Mouse (Mus musculus) embryonic facial prominence, embryonic 15.5 days (tissue): ENCODE measurements around the gene 4933427D14Rik. TPM values are rescaled to one million over a fixed set of nuclear protein-coding genes. Genes with fewer than 3 reads are reported as not detected.

Experiments
- ATAC-seq: fragments of 200-750 bp; cut with Nextera tagmentation; 2 replicates; pipeline ENCODE4 v1.8.0; 2017; ENCODE audit warnings: low read depth, moderate TSS enrichment; ENCODE audit not compliant: insufficient number of reproducible peaks, low FRiP score, low TSS enrichment
- H3K27ac ChIP-seq: fragments of 300-500 bp; sonication (generic); replicated peaks from 2 replicates; pipeline ENCODE4 v1.5.1; 2015; ENCODE audit warnings: mild to moderate bottlenecking, inconsistent platforms
- H3K27me3 ChIP-seq: fragments of 300-500 bp; sonication (generic); 2 replicates; pipeline ENCODE4 v1.6.1; 2015; ENCODE audit warnings: inconsistent platforms
- H3K36me3 ChIP-seq: fragments of 300-500 bp; sonication (generic); 2 replicates; pipeline ENCODE4 v1.6.1; 2015; ENCODE audit warnings: mild to moderate bottlenecking, inconsistent platforms
- H3K4me1 ChIP-seq: fragments of 300-500 bp; sonication (generic); 2 replicates; pipeline ENCODE4 v1.6.1; 2015; ENCODE audit warnings: inconsistent platforms
- H3K4me2 ChIP-seq: fragments of 300-500 bp; sonication (generic); replicated peaks from 2 replicates; pipeline ENCODE4 v1.6.1; 2015; ENCODE audit warnings: mild to moderate bottlenecking, inconsistent platforms
- H3K4me3 ChIP-seq: fragments of 300-500 bp; sonication (generic); replicated peaks from 2 replicates; pipeline ENCODE4 v1.5.1; 2015; ENCODE audit warnings: mild to moderate bottlenecking, inconsistent platforms
- H3K9ac ChIP-seq: fragments of 300-500 bp; sonication (generic); 2 replicates; pipeline ENCODE4 v1.6.1; 2015; ENCODE audit warnings: inconsistent platforms
- H3K9me3 ChIP-seq: fragments of 300-500 bp; sonication (generic); replicated peaks from 2 replicates; pipeline ENCODE4 v1.6.1; 2016; ENCODE audit warnings: inconsistent platforms
- WGBS: fragments of 180-500 bp; shearing (Covaris S2); methylation state at CpG from one replicate; pipeline ENCODE4 v1.1.7; 2015; 5-methylcytosine and 5-hydroxymethylcytosine counted together
- polyA plus RNA-seq: library from polyadenylated mRNA; unstranded; fragments of >200 nt; fragmentation: Nextera tagmentation; extraction: Ambion mirVana; gene quantifications from 2 replicates; pipeline ENCODE4 v1.2.1, GENCODE M21; 2015

4933427D14Rik gene
- 13.5 and 17.2 TPM in 2 replicates for polyA plus RNA-seq

DNA sequence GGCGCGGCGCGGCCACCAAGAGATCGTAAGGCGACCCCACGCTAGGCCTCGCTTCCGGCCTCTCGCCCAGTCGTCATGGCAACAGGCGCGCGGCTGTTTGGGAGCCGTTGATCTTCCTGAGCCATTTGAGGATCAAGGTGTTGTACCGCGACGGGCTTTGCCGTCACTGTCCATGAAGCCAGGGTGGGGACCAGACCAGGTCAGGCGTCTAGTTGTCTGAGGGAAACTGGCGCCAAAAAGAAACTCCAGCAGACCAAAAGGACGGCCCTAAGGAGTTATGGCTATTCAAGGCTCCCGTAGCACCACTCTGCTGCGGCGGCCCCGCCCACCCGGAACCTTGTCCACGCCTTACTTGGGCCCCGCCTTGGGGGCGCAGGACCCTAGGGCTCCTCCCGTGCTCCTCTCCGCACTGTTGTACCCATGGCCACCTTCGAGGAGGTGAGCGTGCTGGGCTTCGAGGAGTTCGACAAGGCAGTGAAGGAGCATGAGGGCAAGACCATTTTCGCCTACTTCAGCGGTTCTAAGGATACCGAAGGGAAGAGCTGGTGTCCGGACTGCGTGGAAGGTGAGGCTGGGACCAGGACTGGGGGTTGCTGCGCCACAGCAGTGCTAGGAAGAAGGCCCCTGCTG, at the start of gene 4933427D14Rik, which contains the start of gene Txndc17:
4933427D14Rik (minus strand) TSS at position 256 of the 630 bp plus-strand sequence.
Txndc17 (plus strand) TSS at position 344 of the 630 bp plus-strand sequence.
- H3K36me3 ChIP-seq, result peaks cover 24% of the 10 kb centered on the region
- peaks cover 29% of the 10 kb centered on the region for H3K4me1 ChIP-seq
- under 1% methylated on average over 42 of the region's 42 CpGs for WGBS
- peak within 1 kb of the TSS; percentile 71 for H3K9ac ChIP-seq
- peak within 1 kb of the TSS; percentile 85 for H3K4me3 ChIP-seq
- peak within 1 kb of the TSS; percentile 85 for H3K4me2 ChIP-seq
- no peaks in the 10 kb centered on the region for H3K27me3 ChIP-seq
- no peaks in the 10 kb centered on the region for H3K9me3 ChIP-seq
- peak; percentile 95 for ATAC-seq
- peak within 1 kb of the TSS; percentile 80 for H3K27ac ChIP-seq

DNA sequence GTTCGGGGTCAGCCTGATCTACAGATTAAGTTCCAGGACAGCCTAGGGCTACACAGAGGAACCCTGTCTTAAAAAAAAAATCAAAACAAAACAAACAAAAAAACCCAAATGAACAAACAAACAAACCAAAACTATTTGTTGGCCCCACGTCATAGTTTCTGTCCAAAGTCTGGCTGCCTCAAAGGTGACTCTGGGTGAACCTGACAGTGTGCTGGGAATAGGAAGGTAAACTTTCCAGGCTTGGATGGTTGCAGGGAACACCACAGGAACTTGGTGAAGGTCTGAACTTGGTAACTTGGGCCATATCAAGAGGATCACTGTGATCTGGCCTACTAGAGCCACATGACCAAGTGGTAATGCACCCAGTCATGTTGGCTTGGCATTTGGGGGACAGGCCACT, 49.2 kb upstream of the 4933427D14Rik start:
- ATAC-seq, result no peak
- Histone ChIP-seq H3K9me3 (no peaks in the 10 kb centered on the region), H3K27me3 (no peaks in the 10 kb centered on the region), H3K4me1 (no peaks in the 10 kb centered on the region), H3K27ac (no peak overlapping the region), H3K9ac (no peak overlapping the region), H3K36me3 (no peaks in the 10 kb centered on the region), H3K4me2 (no peak overlapping the region), H3K4me3 (no peak overlapping the region)
- 66% methylated on average over 2 of the region's 2 CpGs for WGBS

DNA sequence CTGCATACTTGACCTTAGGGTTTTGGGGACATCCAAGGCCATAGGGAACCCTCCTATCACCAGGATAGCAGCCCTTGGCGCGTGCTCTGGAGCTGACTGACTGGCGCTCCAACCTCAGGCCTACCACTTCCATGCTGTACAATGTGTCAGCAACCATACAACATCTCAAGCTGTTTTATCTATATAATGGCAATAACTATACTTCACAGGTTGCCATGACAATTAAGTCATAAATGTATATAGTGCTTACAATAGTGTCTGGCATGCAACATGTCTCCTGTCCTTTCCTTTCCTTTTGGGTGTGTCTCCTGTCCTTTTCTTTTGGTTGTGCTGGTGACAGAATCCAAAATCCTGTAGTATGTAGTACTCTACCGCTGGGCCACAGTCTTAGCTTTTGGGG, 48.4 kb upstream of the 4933427D14Rik start:
- no peaks in the 10 kb centered on the region for H3K4me1 ChIP-seq
- H3K36me3 ChIP-seq, result no peaks in the 10 kb centered on the region
- H3K9ac ChIP-seq, result no peak overlapping the region
- H3K4me2 ChIP-seq, result no peak overlapping the region
- no peak overlapping the region for H3K27ac ChIP-seq
- 98% methylated on average over 4 of the region's 4 CpGs for WGBS
- no peak overlapping the region for H3K4me3 ChIP-seq
- no peak for ATAC-seq
- no peaks in the 10 kb centered on the region for H3K9me3 ChIP-seq
- H3K27me3 ChIP-seq, result no peaks in the 10 kb centered on the region

DNA sequence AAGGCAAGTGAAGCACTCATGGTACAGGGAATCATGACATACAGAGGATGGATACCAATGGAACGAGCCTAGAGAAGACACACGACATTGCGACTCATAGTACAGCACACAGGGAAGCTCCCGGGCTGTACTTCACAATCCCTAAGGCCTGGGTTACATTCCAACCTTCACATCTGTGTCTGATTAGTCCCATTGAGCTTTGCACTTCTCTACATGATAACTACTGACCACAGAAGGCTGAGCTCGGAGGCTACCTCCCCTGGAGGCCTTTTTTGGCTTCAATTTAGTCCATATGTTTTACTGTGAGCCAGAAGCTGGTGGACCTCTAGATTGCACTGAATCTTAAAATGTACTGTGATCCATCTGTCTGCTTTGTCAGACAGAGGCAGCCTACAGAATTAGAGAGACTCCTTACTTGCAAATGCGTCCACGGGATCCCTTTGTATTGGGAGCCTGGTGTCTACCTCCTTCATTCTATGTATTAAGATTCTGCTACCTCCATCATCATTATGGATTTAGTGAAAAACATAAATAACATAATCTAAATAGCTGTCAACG, 38.0 kb upstream of the 4933427D14Rik start:
- H3K4me2 ChIP-seq, result no peak overlapping the region
- no peaks in the 10 kb centered on the region for H3K36me3 ChIP-seq
- H3K9ac ChIP-seq, result no peak overlapping the region

DNA sequence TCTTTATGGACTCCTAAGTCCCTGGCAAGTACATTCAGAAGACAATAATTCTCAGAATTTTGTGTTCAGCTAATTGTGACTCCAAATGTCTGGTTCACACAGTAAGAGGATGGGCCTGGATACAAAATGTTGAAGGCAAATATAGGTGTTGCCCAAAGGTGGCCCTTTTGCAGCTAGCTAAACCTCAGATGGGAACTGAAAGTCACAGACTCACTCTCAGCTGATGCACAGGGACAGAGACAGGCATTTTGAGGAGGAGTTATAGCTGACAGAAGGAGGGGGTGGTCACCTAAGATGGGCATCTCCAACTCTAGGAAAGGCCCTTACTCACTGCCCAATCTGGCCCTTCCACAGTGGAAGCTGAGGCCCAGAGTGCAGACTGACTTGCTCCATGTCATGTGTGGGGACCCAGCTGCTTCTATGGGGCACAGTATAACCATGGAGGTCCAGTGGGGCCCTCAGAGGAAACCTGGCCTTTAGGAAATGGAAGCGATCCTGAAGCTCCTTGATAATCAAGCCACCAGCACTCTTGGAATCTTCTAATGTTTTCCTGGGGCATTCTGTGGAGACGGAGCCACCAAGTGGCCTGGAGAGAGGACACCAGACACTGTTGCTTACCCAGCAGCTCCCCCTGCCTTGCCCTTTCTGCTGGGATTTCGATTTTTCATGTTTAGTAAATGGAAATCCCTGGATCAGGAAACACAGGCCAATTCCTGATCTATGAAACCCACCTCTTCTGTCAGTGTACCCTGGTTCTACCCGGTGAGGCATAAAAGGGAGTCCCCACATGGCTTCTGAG, 33.0 kb upstream of the 4933427D14Rik start:
- Histone ChIP-seq H3K36me3 (no peaks in the 10 kb centered on the region), H3K27me3 (no peaks in the 10 kb centered on the region), H3K4me2 (no peak overlapping the region), H3K27ac (no peak overlapping the region), H3K4me3 (no peak overlapping the region), H3K9ac (no peak overlapping the region), H3K4me1 (no peaks in the 10 kb centered on the region), H3K9me3 (no peaks in the 10 kb centered on the region)
- 68% methylated on average over 4 of the region's 4 CpGs for WGBS
- no peak for ATAC-seq

More for the DNA sequence above, 38.0 kb upstream of the 4933427D14Rik start:
- Histone ChIP-seq H3K4me1 (no peaks in the 10 kb centered on the region), H3K9me3 (no peaks in the 10 kb centered on the region), H3K27me3 (no peaks in the 10 kb centered on the region), H3K4me3 (no peak overlapping the region), H3K27ac (no peak overlapping the region)
- ATAC-seq, result no peak
- WGBS, result 45% methylated on average over 8 of the region's 8 CpGs

DNA sequence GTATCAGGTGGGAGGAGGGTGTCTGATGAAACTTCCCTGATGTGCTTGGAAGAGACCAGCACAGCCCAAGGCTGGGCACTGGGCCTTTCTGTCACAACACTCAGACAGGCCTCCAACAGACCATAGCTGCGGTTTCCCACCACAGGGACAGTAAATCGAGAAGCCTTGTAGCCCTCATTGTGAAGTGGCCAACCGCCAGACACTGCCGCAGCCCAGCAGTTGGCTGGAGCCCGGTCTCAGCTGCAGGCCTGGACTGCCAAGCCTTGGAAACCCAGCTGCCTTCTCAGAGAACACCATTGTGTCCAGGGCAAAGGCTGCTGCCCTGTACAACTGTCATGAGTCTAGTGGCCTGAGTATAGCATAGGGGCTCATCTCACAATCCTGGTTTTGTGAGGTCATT, 26.8 kb upstream of the 4933427D14Rik start:
- WGBS, result 70% methylated on average over 5 of the region's 5 CpGs
- H3K36me3 ChIP-seq, result no peaks in the 10 kb centered on the region
- H3K27ac ChIP-seq, result no peak overlapping the region
- no peaks in the 10 kb centered on the region for H3K4me1 ChIP-seq
- H3K4me3 ChIP-seq, result no peak overlapping the region
- H3K4me2 ChIP-seq, result no peak overlapping the region
- no peak overlapping the region for H3K9ac ChIP-seq
- no peaks in the 10 kb centered on the region for H3K27me3 ChIP-seq
- no peaks in the 10 kb centered on the region for H3K9me3 ChIP-seq
- 0 out of 2 replicates have a peak, but pooled peaks have one; percentile 7 for ATAC-seq

DNA sequence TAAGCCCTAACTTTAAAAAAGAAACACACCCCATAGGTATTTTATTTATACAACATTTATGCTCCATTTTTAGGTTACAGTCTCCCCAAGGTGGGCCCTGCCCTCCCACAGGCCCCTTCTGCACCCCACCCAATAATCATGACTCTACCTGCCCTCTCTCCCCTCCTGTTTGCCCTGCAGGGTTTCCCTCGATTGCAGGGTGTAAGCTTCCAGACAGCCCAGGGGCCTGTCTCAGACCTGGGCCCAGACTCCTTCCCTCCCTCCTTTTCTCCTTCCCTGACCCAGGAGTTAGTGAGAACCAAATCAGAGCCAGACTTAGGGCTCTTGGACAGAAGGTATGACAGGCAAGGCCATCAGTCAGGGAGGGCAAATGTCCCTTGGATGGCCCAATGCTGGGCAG, 25.7 kb upstream of the 4933427D14Rik start:
- no peak for ATAC-seq
- 32% methylated on average over 1 of the region's 1 CpGs for WGBS
- Histone ChIP-seq H3K4me2 (no peak overlapping the region), H3K4me3 (no peak overlapping the region), H3K9me3 (no peaks in the 10 kb centered on the region), H3K27me3 (no peaks in the 10 kb centered on the region), H3K9ac (no peak overlapping the region), H3K27ac (no peak overlapping the region), H3K36me3 (no peaks in the 10 kb centered on the region), H3K4me1 (no peaks in the 10 kb centered on the region)

DNA sequence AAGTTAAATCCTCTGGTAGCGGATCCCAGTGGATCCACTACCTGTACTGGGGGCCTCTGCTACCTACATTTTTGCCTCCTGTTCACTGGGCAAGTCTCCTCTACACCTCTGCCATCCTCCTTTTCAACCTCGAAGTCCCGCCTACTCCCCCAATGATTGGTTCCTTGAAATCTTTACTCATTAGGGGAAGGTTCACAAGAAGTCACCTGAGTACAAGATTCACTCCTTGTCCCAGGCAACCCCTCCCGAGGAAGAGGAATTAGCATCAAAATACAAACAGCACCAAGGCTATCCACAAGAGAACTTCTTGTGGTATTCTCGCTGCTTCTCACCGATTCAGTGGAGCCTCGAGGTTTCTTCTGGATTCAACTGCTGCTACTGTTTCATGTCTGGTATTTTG, 24.8 kb upstream of the 4933427D14Rik start:
- ATAC-seq, result no peak
- Histone ChIP-seq H3K36me3 (no peaks in the 10 kb centered on the region), H3K9ac (no peak overlapping the region), H3K4me2 (no peak overlapping the region), H3K9me3 (no peaks in the 10 kb centered on the region), H3K4me3 (no peak overlapping the region), H3K27ac (no peak overlapping the region), H3K4me1 (no peaks in the 10 kb centered on the region), H3K27me3 (no peaks in the 10 kb centered on the region)
- WGBS, result 84% methylated on average over 7 of the region's 7 CpGs

DNA sequence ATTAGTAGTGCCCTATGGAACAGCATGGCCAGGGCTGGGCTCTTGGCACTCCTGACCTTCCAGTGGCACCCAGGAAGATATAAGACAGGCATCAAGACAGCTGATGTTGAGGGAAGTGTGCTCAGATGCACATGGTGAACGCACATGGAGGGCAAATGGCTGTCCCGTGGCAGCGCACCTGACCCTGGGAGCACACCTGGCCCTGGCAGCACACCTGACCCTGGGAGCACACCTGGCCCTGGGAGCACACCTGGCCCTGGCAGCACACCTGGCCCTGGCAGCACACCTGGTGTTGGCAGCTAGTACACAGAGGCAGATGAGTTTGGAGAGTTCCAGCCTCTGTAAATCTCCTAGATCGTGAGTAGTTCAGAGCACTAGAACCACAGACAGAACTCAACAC, 21.3 kb upstream of the 4933427D14Rik start:
- H3K4me1 ChIP-seq, result no peaks in the 10 kb centered on the region
- WGBS, result 93% methylated on average over 4 of the region's 4 CpGs
- no peak for ATAC-seq

DNA sequence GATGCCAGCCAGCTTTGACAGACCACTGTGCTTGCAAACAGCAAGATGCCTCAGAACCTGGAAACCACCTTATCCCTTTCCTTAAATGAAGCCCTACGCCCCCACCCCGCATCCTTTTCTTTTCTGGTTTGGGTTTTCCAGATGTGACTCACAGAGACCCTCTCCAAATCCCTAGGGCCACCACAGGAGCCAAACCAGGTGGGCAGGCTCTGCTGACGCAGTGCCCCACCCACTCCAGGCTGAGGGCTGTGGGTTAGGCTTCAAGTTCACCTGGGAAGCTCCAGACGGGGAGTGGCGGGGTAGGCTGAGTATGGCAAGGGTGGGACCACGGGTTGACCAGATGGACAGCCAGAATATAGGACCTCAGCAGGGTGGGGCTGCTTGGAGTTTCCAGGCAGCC, 19.6 kb upstream of the 4933427D14Rik start:
- WGBS, result 83% methylated on average over 6 of the region's 6 CpGs
- H3K9me3 ChIP-seq, result no peaks in the 10 kb centered on the region

More for the DNA sequence above, 21.3 kb upstream of the 4933427D14Rik start:
- Histone ChIP-seq H3K9ac (no peak overlapping the region), H3K27me3 (no peaks in the 10 kb centered on the region), H3K4me2 (no peak overlapping the region), H3K36me3 (no peaks in the 10 kb centered on the region), H3K9me3 (no peaks in the 10 kb centered on the region), H3K27ac (no peak overlapping the region), H3K4me3 (no peak overlapping the region)

DNA sequence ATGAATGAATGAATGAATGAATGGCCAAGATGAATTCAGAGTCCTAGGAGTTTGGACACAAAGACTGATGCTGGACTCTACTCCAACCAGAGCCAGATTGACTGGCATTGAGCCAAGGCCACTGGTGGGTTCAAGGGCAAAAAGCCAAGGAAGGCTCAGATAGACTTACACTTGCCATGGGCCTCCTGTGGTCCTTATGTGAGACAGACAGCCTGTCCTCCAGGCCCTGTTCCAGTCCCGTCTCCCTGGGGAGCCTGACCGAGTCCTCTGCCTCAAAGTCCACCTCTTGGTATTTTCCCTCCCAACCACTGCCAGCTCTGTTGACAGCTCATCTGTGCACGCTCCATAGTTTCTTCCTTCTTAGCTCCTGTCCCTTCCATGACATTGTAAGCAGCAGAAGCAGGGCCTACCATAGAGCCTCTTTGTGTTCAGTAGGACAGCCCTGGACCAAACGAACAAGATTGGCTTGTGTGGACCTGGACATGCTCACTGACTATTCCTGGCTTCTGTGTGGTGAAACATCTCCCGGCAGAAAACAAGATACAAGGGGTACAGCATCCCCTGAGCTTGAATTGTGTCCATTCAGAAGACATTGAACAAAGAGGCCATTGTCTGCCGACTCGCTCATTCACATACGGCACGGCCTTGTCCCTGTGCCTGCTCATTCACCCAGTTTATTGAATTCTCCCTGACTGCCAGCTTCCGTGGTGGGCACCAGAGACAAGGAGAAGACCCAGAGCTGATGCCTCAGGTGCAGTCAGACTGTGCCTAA, 18.9 kb upstream of the 4933427D14Rik start:
- Histone ChIP-seq H3K27me3 (no peaks in the 10 kb centered on the region), H3K4me2 (no peak overlapping the region), H3K36me3 (no peaks in the 10 kb centered on the region), H3K9me3 (no peaks in the 10 kb centered on the region), H3K27ac (no peak overlapping the region), H3K9ac (no peak overlapping the region), H3K4me1 (no peaks in the 10 kb centered on the region), H3K4me3 (no peak overlapping the region)
- ATAC-seq, result no peak
- WGBS, result 51% methylated on average over 10 of the region's 10 CpGs

More for the DNA sequence above, 19.6 kb upstream of the 4933427D14Rik start:
- no peak overlapping the region for H3K4me2 ChIP-seq
- no peak overlapping the region for H3K4me3 ChIP-seq
- H3K27ac ChIP-seq, result no peak overlapping the region
- no peaks in the 10 kb centered on the region for H3K36me3 ChIP-seq
- no peaks in the 10 kb centered on the region for H3K27me3 ChIP-seq
- no peak for ATAC-seq
- no peaks in the 10 kb centered on the region for H3K4me1 ChIP-seq
- H3K9ac ChIP-seq, result no peak overlapping the region
